Mouse (Mus musculus) neural tube, embryonic 12.5 days (tissue): ENCODE data around the gene Foxd1. TPM values are rescaled to one million over a fixed set of nuclear protein-coding genes. Genes with fewer than 3 reads are reported as not detected.

Source experiments
- ATAC-seq: fragments of 200-750 bp; cut with Nextera tagmentation; 2 replicates; pipeline ENCODE4 v1.8.0; 2017; ENCODE audit warnings: low read depth, mild to moderate bottlenecking, moderate TSS enrichment, moderate library complexity; ENCODE audit not compliant: low FRiP score
- H3K27ac ChIP-seq: fragments of 300-500 bp; sonication (generic); 2 replicates; pipeline ENCODE4 v1.5.1; 2016
- H3K27me3 ChIP-seq: fragments of 300-500 bp; sonication (generic); replicated peaks from 2 replicates; pipeline ENCODE4 v1.6.1; 2016; ENCODE audit warnings: mild to moderate bottlenecking
- H3K36me3 ChIP-seq: fragments of 300-500 bp; sonication (generic); 2 replicates; pipeline ENCODE4 v1.6.1; 2016; ENCODE audit warnings: mild to moderate bottlenecking
- H3K4me1 ChIP-seq: fragments of 300-500 bp; sonication (generic); 2 replicates; pipeline ENCODE4 v1.6.1; 2016
- H3K4me2 ChIP-seq: fragments of 300-500 bp; sonication (generic); replicated peaks from 2 replicates; pipeline ENCODE4 v1.6.1; 2016; ENCODE audit warnings: mild to moderate bottlenecking
- H3K4me3 ChIP-seq: fragments of 300-500 bp; sonication (generic); 2 replicates; pipeline ENCODE4 v1.5.1; 2016
- H3K9ac ChIP-seq: fragments of 300-500 bp; sonication (generic); 2 replicates; pipeline ENCODE4 v1.6.1; 2016; ENCODE audit warnings: mild to moderate bottlenecking
- H3K9me3 ChIP-seq: fragments of 300-500 bp; sonication (generic); 2 replicates; pipeline ENCODE4 v1.6.1; 2016; ENCODE audit warnings: mild to moderate bottlenecking
- WGBS: fragments of 180-500 bp; shearing (Covaris S2); methylation state at CpG from one replicate; pipeline ENCODE4 v1.1.7; 2016; 5-methylcytosine and 5-hydroxymethylcytosine counted together
- polyA plus RNA-seq: library from polyadenylated mRNA; unstranded; fragments of >200 nt; fragmentation: Nextera tagmentation; extraction: Ambion mirVana; gene quantifications from 2 replicates; pipeline ENCODE4 v1.2.1, GENCODE M21; 2016

The Foxd1 gene
- polyA plus RNA-seq, 1 experiment from 2014 or later, result 4.9 TPM

DNA sequence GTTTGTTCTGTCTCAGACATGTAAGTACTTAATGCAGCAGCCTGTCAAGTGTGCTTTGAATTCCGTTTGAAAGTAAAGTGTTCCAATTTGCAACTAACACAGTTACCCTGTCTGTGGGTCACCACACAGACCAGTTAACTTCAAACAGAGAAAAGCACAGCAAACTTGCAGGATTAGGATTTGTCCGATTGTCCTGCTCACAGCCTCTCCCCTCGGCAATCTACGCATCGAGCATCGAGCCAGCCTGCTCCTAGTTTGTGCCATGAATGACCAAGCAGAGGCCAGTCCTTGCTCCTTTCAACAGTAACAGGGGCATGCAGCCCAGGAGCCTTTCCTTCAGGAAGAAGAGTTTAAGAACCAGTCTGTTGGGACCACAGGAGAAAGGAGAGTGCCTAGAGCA lies 15.0 kb downstream of the Foxd1 start:
- Histone ChIP-seq H3K36me3 (no peaks in the 10 kb centered on the region), H3K27ac (no peak overlapping the region), H3K4me2 (no peak overlapping the region), H3K4me3 (no peak overlapping the region), H3K9ac (no peak overlapping the region), H3K27me3 (peaks cover 82% of the 10 kb centered on the region), H3K9me3 (no peaks in the 10 kb centered on the region), H3K4me1 (peaks cover 13% of the 10 kb centered on the region)
- 10% methylated on average over 6 of the region's 6 CpGs for WGBS
- no peak for ATAC-seq

GRCm38 (mm10) chr13:98374560-98374959 lies 20.5 kb downstream of the Foxd1 start:
- H3K4me3 ChIP-seq, result no peak overlapping the region
- no peak overlapping the region for H3K27ac ChIP-seq
- peaks cover 29% of the 10 kb centered on the region for H3K27me3 ChIP-seq
- no peak overlapping the region for H3K4me2 ChIP-seq
- WGBS, result 72% methylated on average over 8 of the region's 8 CpGs
- no peaks in the 10 kb centered on the region for H3K36me3 ChIP-seq
- no peak overlapping the region for H3K9ac ChIP-seq
- no peak for ATAC-seq
- no peaks in the 10 kb centered on the region for H3K4me1 ChIP-seq
- no peaks in the 10 kb centered on the region for H3K9me3 ChIP-seq

DNA sequence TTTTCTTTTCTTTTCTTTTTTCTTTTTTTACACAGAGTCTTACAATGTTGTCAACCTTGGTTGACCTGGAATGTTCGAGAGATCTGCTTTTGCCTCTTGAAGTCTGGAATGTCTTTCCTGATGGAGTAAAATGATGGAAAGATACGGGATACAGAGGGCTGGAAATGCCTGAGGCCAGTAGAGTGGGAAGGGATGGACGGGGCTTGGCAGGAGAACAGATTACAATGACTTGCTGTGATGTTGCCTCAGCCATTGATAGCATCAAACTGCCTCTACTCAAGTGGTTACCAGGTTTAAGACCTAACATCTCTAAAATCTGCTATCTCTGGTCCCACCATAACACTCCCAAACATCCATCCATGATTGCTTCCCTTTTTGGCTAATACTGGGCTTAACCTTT lies 20.9 kb downstream of the Foxd1 start:
- no peak for ATAC-seq
- Histone ChIP-seq H3K4me2 (no peak overlapping the region), H3K27ac (no peak overlapping the region), H3K27me3 (peaks cover 25% of the 10 kb centered on the region), H3K9ac (no peak overlapping the region), H3K4me1 (no peaks in the 10 kb centered on the region), H3K36me3 (no peaks in the 10 kb centered on the region), H3K9me3 (no peaks in the 10 kb centered on the region), H3K4me3 (no peak overlapping the region)
- 53% methylated on average over 3 of the region's 3 CpGs for WGBS

DNA sequence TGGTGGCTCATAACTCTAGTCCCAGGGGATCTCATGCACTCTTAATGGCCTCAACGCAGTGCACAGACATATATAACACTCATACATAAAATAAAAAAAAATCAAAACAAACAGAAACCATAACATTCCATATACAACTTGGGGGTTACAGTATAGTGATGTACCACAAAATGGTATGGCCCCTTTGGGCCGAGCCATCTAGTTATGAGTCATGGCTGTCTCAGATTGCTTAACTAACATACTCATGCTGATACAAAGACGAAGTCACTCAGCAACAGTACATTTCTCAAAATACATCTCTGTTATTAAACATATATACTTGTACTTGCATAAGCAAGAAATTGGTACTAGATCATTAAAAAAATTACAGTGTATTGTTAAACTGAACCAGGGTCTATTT lies 23.7 kb downstream of the Foxd1 start:
- peaks cover 6% of the 10 kb centered on the region; the same call in 1 of the 2 replicates for H3K27me3 ChIP-seq
- H3K9ac ChIP-seq, result no peak overlapping the region
- no peak for ATAC-seq
- no peaks in the 10 kb centered on the region for H3K36me3 ChIP-seq
- H3K4me1 ChIP-seq, result no peaks in the 10 kb centered on the region
- 88% methylated on average over 3 of the region's 3 CpGs for WGBS
- no peak overlapping the region for H3K27ac ChIP-seq
- no peak overlapping the region for H3K4me3 ChIP-seq
- peaks cover 3% of the 10 kb centered on the region; the same call in 1 of the 2 replicates for H3K9me3 ChIP-seq
- H3K4me2 ChIP-seq, result no peak overlapping the region

DNA sequence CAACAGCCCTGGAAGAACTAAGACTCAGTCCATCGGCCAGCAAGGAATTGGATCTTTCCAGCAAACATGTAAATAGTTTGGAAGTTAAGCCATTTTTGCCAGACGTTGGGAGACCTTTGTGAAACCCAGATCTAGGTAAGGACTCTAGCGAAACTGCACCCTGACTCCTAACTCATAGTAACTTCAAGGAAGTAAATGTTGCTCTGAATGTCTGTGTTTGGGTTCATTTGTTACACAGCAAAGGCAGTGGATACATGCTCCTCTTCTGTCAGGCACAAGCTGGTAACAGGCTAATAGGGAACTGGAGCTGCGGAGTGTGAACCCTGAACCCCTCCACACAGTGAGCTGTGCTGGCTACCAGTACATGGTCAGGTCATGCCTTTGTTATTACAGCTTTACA lies 28.7 kb downstream of the Foxd1 start:
- Histone ChIP-seq H3K9me3 (peaks cover 10% of the 10 kb centered on the region), H3K27ac (no peak overlapping the region), H3K27me3 (no peaks in the 10 kb centered on the region), H3K36me3 (no peaks in the 10 kb centered on the region), H3K4me2 (no peak overlapping the region), H3K4me3 (no peak overlapping the region), H3K9ac (no peak overlapping the region), H3K4me1 (no peaks in the 10 kb centered on the region)
- 91% methylated on average over 4 of the region's 4 CpGs for WGBS
- no peak for ATAC-seq

GRCm38 (mm10) chr13:98383911-98384498 lies 30.0 kb downstream of the Foxd1 start:
- Histone ChIP-seq H3K9me3 (peaks cover 10% of the 10 kb centered on the region), H3K36me3 (no peaks in the 10 kb centered on the region), H3K4me3 (no peak overlapping the region), H3K27me3 (peaks cover 12% of the 10 kb centered on the region), H3K9ac (no peak overlapping the region), H3K4me2 (no peak overlapping the region), H3K27ac (no peak overlapping the region), H3K4me1 (no peaks in the 10 kb centered on the region)
- 72% methylated on average over 16 of the region's 16 CpGs for WGBS
- ATAC-seq, result no peak

DNA sequence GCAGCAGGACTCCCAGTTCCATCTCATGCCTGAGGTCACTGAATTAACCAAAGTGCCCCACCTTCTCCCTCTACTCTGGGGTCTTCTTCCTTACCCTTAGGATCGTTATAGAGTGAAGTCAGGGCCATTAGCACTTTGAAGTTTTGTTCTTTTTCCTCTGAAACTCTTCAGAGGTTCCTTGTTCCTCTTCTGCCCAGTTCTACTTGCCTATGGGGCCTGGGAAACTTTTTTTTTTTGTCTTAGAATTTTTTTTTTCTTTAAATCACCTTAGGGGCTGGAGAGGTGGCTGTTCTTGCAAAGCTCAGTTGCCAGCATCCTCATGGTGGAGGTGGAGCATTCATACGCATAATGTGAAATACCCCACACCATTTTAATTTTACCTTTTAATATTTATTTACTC lies 31.8 kb downstream of the Foxd1 start:
- no peak overlapping the region for H3K27ac ChIP-seq
- peaks cover under 1% of the 10 kb centered on the region; the same call in 1 of the 2 replicates for H3K4me1 ChIP-seq
- no peak overlapping the region for H3K4me3 ChIP-seq
- peaks cover 10% of the 10 kb centered on the region for H3K9me3 ChIP-seq
- H3K9ac ChIP-seq, result no peak overlapping the region
- H3K4me2 ChIP-seq, result no peak overlapping the region
- H3K36me3 ChIP-seq, result no peaks in the 10 kb centered on the region
- H3K27me3 ChIP-seq, result peaks cover 29% of the 10 kb centered on the region
- WGBS, result 79% methylated on average over 2 of the region's 2 CpGs
- no peak for ATAC-seq

GRCm38 (mm10) chr13:98389092-98389491 lies 35.0 kb downstream of the Foxd1 start:
- Histone ChIP-seq H3K4me1 (peaks cover 9% of the 10 kb centered on the region), H3K4me2 (no peak overlapping the region), H3K27ac (no peak overlapping the region), H3K9ac (no peak overlapping the region), H3K9me3 (peaks cover 6% of the 10 kb centered on the region; the same call in 1 of the 2 replicates), H3K27me3 (peaks cover 61% of the 10 kb centered on the region), H3K4me3 (no peak overlapping the region), H3K36me3 (no peaks in the 10 kb centered on the region)
- 53% methylated on average over 1 of the region's 1 CpGs for WGBS
- no peak for ATAC-seq

- Histone ChIP-seq H3K27me3 (peaks cover 65% of the 10 kb centered on the region), H3K27ac (no peak overlapping the region), H3K36me3 (no peaks in the 10 kb centered on the region), H3K4me3 (peak overlapping the region; percentile 36), H3K9me3 (peaks cover 6% of the 10 kb centered on the region; the same call in 1 of the 2 replicates), H3K4me1 (peaks cover 9% of the 10 kb centered on the region), H3K9ac (no peak overlapping the region), H3K4me2 (peak overlapping the region; percentile 77)
- WGBS, result 8% methylated on average over 6 of the region's 6 CpGs
- ATAC-seq, result no peak
Measured at GRCm38 (mm10) chr13:98390363-98390762, 36.3 kb downstream of the Foxd1 start.

DNA sequence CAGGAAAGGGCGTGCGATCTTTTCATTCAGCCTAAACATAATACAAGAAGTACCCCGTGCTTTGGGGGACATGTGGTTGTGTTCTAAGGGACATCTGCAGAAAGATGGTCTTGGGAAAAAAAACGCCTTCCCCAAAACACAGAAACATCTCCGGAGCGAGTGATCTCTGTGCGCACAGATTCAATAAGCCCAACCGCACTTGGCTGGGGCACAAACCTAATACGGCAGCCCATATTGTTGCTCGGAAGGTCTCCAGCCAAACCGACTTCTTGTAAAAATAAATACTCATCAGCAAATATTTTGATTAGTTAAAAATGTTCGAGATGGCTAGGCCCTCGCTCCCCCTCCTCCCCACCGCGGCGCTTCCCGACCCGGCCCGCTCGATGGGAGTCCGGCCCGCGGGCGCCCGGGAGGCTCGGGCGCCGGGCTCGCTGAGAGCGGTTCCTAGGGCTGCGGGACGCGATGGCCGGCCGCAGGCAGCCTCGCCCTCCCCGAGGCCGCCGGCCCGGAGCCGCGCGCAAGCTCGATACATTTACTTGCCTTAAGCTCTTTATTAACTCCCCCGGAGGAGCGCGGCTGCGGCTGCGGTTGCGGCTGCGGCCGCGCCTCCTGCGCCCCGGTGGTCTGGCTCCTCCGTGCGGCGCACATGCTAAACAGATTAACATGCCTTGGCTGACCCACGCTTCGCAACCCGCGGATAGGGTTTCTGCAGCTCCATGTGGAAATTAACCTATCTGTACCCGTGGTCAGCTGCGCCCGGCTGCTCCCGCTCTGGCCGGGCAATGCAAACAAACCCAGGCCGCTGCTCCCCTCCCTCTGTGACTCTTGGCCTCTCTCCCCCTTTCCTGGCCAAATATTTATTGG lies 37.0 kb downstream of the Foxd1 start:
- Histone ChIP-seq H3K36me3 (no peaks in the 10 kb centered on the region), H3K9ac (peak overlapping the region; percentile 47; the same call in 1 of the 2 replicates), H3K4me1 (peaks cover 9% of the 10 kb centered on the region), H3K4me3 (peak overlapping the region; percentile 36), H3K27ac (no peak overlapping the region), H3K27me3 (peaks cover 65% of the 10 kb centered on the region), H3K9me3 (peaks cover 6% of the 10 kb centered on the region; the same call in 1 of the 2 replicates), H3K4me2 (peak overlapping the region; percentile 77)
- ATAC-seq, result peak; percentile 44; the same call in 1 of the 2 replicates
- WGBS, result under 1% methylated on average over 68 of the region's 68 CpGs

DNA sequence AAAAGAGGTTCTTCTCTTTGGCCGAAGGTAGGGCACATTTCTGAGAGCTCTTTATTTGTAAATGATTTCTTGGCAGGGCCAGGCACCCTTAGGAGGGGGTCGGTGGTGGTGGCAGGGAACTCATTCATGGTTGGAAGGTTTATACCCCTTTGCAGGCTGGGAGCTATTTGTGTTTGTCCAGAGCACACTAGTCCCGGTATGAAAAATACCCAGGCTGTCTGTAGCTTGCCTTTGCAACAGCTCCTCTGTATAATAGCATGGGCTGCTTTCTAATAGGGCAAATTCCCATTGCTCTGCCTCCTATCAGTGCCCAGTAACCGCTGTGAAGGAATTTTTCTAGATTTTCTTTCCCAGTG lies 37.6 kb downstream of the Foxd1 start:
- Histone ChIP-seq H3K36me3 (no peaks in the 10 kb centered on the region), H3K4me3 (no peak overlapping the region; the same call in 1 of the 2 replicates), H3K4me1 (peaks cover 9% of the 10 kb centered on the region), H3K4me2 (peak overlapping the region; percentile 77), H3K27ac (no peak overlapping the region), H3K9me3 (0 out of 2 replicates have a peak, but pooled peaks cover under 1% of the 10 kb centered on the region), H3K27me3 (peaks cover 65% of the 10 kb centered on the region), H3K9ac (0 out of 2 replicates have a peak overlapping the region, but pooled peaks have one; percentile 47)
- 2% methylated on average over 4 of the region's 4 CpGs for WGBS
- ATAC-seq, result peak; percentile 9; the same call in 1 of the 2 replicates

DNA sequence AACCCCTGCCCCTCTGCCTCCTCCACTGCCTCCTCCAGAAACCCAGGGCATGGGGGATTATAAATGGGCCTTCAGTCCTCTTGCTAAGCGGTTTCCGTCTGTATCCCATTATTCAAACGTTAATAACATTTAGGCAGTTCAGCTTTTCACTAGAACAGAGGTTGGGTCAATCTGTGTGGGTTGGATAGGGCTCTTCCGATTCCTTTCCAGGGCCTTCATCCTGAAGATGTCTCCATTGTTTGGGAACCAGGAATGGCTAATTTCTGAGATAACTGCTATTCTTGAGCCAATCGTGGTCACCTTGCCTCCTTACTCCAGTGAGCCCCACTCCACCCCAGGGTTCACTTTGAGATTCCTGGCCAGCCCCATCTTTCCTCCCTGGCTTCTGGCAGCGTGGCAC lies 38.0 kb downstream of the Foxd1 start:
- Histone ChIP-seq H3K4me2 (no peak overlapping the region), H3K36me3 (no peaks in the 10 kb centered on the region), H3K27me3 (peaks cover 65% of the 10 kb centered on the region), H3K4me1 (peaks cover 9% of the 10 kb centered on the region), H3K9ac (no peak overlapping the region), H3K27ac (no peak overlapping the region), H3K9me3 (no peaks in the 10 kb centered on the region), H3K4me3 (no peak overlapping the region)
- ATAC-seq, result no peak
- WGBS, result 24% methylated on average over 6 of the region's 6 CpGs
